Mouse (Mus musculus): ENCODE data around the gene Catsper1. TPM values are rescaled to one million over a fixed set of nuclear protein-coding genes. Genes with fewer than 3 reads are reported as not detected.

Catsper1 gene
- polyA plus RNA-seq, 1 experiment = not detected

GRCm38 (mm10) chr19:5372724-5373123, 37.2 kb downstream of the Catsper1 start:
- DNase-seq = no peak
- TF ChIP-seq POLR2A (IDR thresholded peaks at IDR 0.05; ENCODE audit: borderline replicate concordance, insufficient read depth, low read length) (no peak), CTCF (IDR thresholded peaks at IDR 0.05; ENCODE audit: borderline replicate concordance, insufficient read depth, low read depth, low read length) (no peak)
- no peak overlapping the region for H3K27ac ChIP-seq (ENCODE audit: insufficient read depth, low read length)
- H3K4me1 ChIP-seq (ENCODE audit: control insufficient read depth, insufficient read depth, low read length) = peaks cover 3% of the 10 kb centered on the region; the same call in 1 of the 2 replicates
- WGBS = 91% methylated on average over 7 of the region's 7 CpGs
- H3K4me3 ChIP-seq (replicated peaks; ENCODE audit: insufficient read depth, low read depth, low read length) = no peak overlapping the region
- H3K27me3 ChIP-seq (ENCODE audit: control insufficient read depth, insufficient read depth, low read length) = no peaks in the 10 kb centered on the region

- WGBS = 86% methylated on average over 4 of the region's 4 CpGs
- no peak for DNase-seq
- H3K4me3 ChIP-seq (replicated peaks; ENCODE audit: insufficient read depth, low read depth, low read length) = no peak overlapping the region
- peaks cover 7% of the 10 kb centered on the region for H3K4me1 ChIP-seq (ENCODE audit: control insufficient read depth, insufficient read depth, low read length)
- no peaks in the 10 kb centered on the region for H3K27me3 ChIP-seq (ENCODE audit: control insufficient read depth, insufficient read depth, low read length)
- no peak for TF ChIP-seq CTCF (IDR thresholded peaks at IDR 0.05; ENCODE audit: borderline replicate concordance, insufficient read depth, low read depth, low read length)
- TF ChIP-seq POLR2A (IDR thresholded peaks at IDR 0.05; ENCODE audit: borderline replicate concordance, insufficient read depth, low read length) = no peak
- H3K27ac ChIP-seq (ENCODE audit: insufficient read depth, low read length) = no peak overlapping the region
Observed at GRCm38 (mm10) chr19:5374177-5374576, 38.6 kb downstream of the Catsper1 start.

- H3K27me3 ChIP-seq (ENCODE audit: control insufficient read depth, insufficient read depth, low read length) = no peaks in the 10 kb centered on the region
- no peak overlapping the region for H3K4me3 ChIP-seq (replicated peaks; ENCODE audit: insufficient read depth, low read depth, low read length)
- H3K27ac ChIP-seq (ENCODE audit: insufficient read depth, low read length) = no peak overlapping the region
- 77% methylated on average over 4 of the region's 4 CpGs for WGBS
- peaks cover 7% of the 10 kb centered on the region for H3K4me1 ChIP-seq (ENCODE audit: control insufficient read depth, insufficient read depth, low read length)
- DNase-seq = no peak
- no peak for TF ChIP-seq POLR2A (IDR thresholded peaks at IDR 0.05; ENCODE audit: borderline replicate concordance, insufficient read depth, low read length)
- no peak for TF ChIP-seq CTCF (IDR thresholded peaks at IDR 0.05; ENCODE audit: borderline replicate concordance, insufficient read depth, low read depth, low read length)
Observed at GRCm38 (mm10) chr19:5374748-5375147, 39.2 kb downstream of the Catsper1 start.

- DNase-seq = peak in 1 of 2 experiments; percentile 53
- no peaks in the 10 kb centered on the region for H3K27me3 ChIP-seq (ENCODE audit: control insufficient read depth, insufficient read depth, low read length)
- no peak overlapping the region for H3K27ac ChIP-seq (ENCODE audit: insufficient read depth, low read length)
- TF ChIP-seq CTCF (IDR thresholded peaks at IDR 0.05; ENCODE audit: borderline replicate concordance, insufficient read depth, low read depth, low read length) = no peak
- no peak for TF ChIP-seq POLR2A (IDR thresholded peaks at IDR 0.05; ENCODE audit: borderline replicate concordance, insufficient read depth, low read length)
- 69% methylated on average over 1 of the region's 1 CpGs for WGBS
- H3K4me1 ChIP-seq (ENCODE audit: control insufficient read depth, insufficient read depth, low read length) = peaks cover 7% of the 10 kb centered on the region
- H3K4me3 ChIP-seq (replicated peaks; ENCODE audit: insufficient read depth, low read depth, low read length) = no peak overlapping the region
Observed at GRCm38 (mm10) chr19:5377446-5377845, 41.9 kb downstream of the Catsper1 start.

- H3K27me3 ChIP-seq (ENCODE audit: control insufficient read depth, insufficient read depth, low read length) = no peaks in the 10 kb centered on the region
- no peak for TF ChIP-seq CTCF (IDR thresholded peaks at IDR 0.05; ENCODE audit: borderline replicate concordance, insufficient read depth, low read depth, low read length)
- no peak for TF ChIP-seq POLR2A (IDR thresholded peaks at IDR 0.05; ENCODE audit: borderline replicate concordance, insufficient read depth, low read length)
- H3K27ac ChIP-seq (ENCODE audit: insufficient read depth, low read length) = no peak overlapping the region
- H3K4me1 ChIP-seq (ENCODE audit: control insufficient read depth, insufficient read depth, low read length) = peaks cover 5% of the 10 kb centered on the region
- H3K4me3 ChIP-seq (replicated peaks; ENCODE audit: insufficient read depth, low read depth, low read length) = no peak overlapping the region
- 94% methylated on average over 12 of the region's 12 CpGs for WGBS
- no peak for DNase-seq
Observed at GRCm38 (mm10) chr19:5383326-5383725, 47.8 kb downstream of the Catsper1 start.

GRCm38 (mm10) chr19:5384715-5385114, 49.2 kb downstream of the Catsper1 start:
- Histone ChIP-seq H3K4me3 (replicated peaks; ENCODE audit: insufficient read depth, low read depth, low read length) (no peak overlapping the region), H3K4me1 (ENCODE audit: control insufficient read depth, insufficient read depth, low read length) (peaks cover 6% of the 10 kb centered on the region), H3K27ac (ENCODE audit: insufficient read depth, low read length) (no peak overlapping the region), H3K27me3 (ENCODE audit: control insufficient read depth, insufficient read depth, low read length) (no peaks in the 10 kb centered on the region)
- DNase-seq = no peak
- no peak for TF ChIP-seq POLR2A (IDR thresholded peaks at IDR 0.05; ENCODE audit: borderline replicate concordance, insufficient read depth, low read length)
- no peak for TF ChIP-seq CTCF (IDR thresholded peaks at IDR 0.05; ENCODE audit: borderline replicate concordance, insufficient read depth, low read depth, low read length)
- WGBS = 75% methylated on average over 8 of the region's 8 CpGs

- Histone ChIP-seq H3K27ac (ENCODE audit: insufficient read depth, low read length) (peak overlapping the region; percentile 50; the same call in 1 of the 2 replicates), H3K4me3 (replicated peaks; ENCODE audit: insufficient read depth, low read depth, low read length) (peak overlapping the region; percentile 98), H3K27me3 (ENCODE audit: control insufficient read depth, insufficient read depth, low read length) (no peaks in the 10 kb centered on the region), H3K4me1 (ENCODE audit: control insufficient read depth, insufficient read depth, low read length) (peaks cover 13% of the 10 kb centered on the region)
- TF ChIP-seq POLR2A (IDR thresholded peaks at IDR 0.05; ENCODE audit: borderline replicate concordance, insufficient read depth, low read length) (no peak), CTCF (IDR thresholded peaks at IDR 0.05; ENCODE audit: borderline replicate concordance, insufficient read depth, low read depth, low read length) (no peak)
- no peak for DNase-seq
- WGBS = under 1% methylated on average over 41 of the region's 43 CpGs
Observed at GRCm38 (mm10) chr19:5388011-5388441, 52.5 kb downstream of the Catsper1 start.

- H3K4me1 ChIP-seq (ENCODE audit: control insufficient read depth, insufficient read depth, low read length) = peaks cover 16% of the 10 kb centered on the region
- no peaks in the 10 kb centered on the region for H3K27me3 ChIP-seq (ENCODE audit: control insufficient read depth, insufficient read depth, low read length)
- H3K4me3 ChIP-seq (replicated peaks; ENCODE audit: insufficient read depth, low read depth, low read length) = peak within 1 kb of the TSS; percentile 98
- peak; percentile 94 for TF ChIP-seq POLR2A (IDR thresholded peaks at IDR 0.05; ENCODE audit: borderline replicate concordance, insufficient read depth, low read length)
- no peak for TF ChIP-seq CTCF (IDR thresholded peaks at IDR 0.05; ENCODE audit: borderline replicate concordance, insufficient read depth, low read depth, low read length)
- H3K27ac ChIP-seq (ENCODE audit: insufficient read depth, low read length) = peak within 1 kb of the TSS; percentile 92
- peak; percentile 95 to 98 for DNase-seq
- WGBS = 2% methylated on average over 43 of the region's 43 CpGs
Observed at GRCm38 (mm10) chr19:5388588-5389242, 53.2 kb downstream of the Catsper1 start, which contains the start of gene Sart1. Sart1 (minus strand) TSS chr19:5388703.

All from cerebellum, adult 2 months (tissue).